Mouse (Mus musculus) neutrophil, adult 83 days (primary cell): Measurements from ENCODE around the gene Esp15. TPM values are rescaled to one million over a fixed set of nuclear protein-coding genes. Genes with fewer than 3 reads are reported as not detected.

Experiments used
- total RNA-seq, 2 experiments: library from RNA; stranded (reverse); gene quantifications; one replicate each; pipeline ENCODE4 v1.2.4; 2023

The Esp15 gene
- total RNA-seq, result not detected

GRCm38 (mm10) chr17:39640654-39641053 lies at the start of gene Esp15:
Gene Esp15 (plus strand): TSS chr17:39640954.

Other genes with a start within 250 kb of the Esp15 start
- not detected for gene Esp18, start 234.6 kb upstream of the Esp15 start, total RNA-seq
- gene Esp16, start 104.8 kb upstream of the Esp15 start, total RNA-seq, result not detected